Mouse (Mus musculus): ENCODE measurements around the gene Dok7.

The Dok7 gene

DNA sequence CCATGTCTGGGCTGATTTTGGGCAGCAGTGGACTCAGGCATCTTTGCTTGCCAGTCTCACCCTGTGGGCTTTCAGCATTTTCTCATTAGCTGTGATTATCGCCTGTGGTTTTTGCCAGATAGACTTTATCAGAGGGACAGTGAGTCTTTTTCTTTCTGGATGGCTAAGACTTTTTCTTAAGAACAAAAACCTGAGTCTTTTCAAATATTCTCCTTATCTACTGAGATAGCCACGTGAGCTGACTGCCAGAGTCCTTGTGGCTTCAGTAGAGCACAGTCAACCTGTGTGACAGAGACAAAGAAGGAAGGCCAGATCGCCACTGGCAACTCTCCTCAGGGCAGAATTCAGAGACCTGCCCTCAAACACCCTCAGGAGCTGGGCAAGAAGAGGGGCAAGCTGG, 61.1 kb downstream of the Dok7 start:
- no peak for DNase-seq (ENCODE audit: low read depth)

DNA sequence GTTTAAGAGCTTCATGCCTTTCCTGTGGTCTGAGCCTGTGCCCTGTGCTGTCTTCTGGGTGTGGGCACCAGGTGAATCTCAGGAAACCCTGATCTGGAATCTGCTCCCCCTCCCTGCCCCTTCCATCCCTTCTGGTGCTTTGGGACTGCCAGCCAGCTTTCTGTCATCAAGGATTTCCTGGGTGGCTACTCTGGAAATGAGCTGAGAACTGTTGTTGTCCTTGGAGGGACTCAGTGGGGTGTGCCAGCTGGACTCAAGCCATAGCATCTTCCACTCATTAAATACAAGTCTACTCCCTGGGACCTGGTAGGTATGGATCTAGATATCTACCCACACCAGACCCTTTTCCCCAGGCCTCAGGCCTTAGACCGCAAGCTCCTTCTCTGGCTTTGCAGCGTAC, 61.9 kb downstream of the Dok7 start:
- DNase-seq (ENCODE audit: low read depth), result no peak

DNA sequence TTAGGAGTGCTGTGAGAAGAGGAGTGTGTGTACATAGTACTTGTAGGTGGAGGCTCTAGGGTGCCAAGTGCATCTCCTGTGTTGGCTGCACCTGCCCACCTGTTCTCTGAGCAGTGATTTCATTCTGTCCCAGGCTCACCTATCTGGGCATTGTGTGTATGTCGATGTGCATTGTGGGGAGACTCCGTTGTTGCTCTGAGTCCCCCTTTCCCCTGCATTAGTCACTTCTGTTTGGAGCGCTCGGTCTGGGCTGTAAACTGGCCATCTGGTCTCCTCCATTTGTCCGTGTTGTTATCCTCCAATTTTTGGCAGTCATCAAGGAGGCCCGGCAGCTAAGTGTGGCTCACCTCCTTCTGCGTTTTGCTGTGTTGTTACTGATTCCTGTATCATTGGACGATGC, 63.5 kb downstream of the Dok7 start:
- DNase-seq (ENCODE audit: low read depth), result no peak

DNA sequence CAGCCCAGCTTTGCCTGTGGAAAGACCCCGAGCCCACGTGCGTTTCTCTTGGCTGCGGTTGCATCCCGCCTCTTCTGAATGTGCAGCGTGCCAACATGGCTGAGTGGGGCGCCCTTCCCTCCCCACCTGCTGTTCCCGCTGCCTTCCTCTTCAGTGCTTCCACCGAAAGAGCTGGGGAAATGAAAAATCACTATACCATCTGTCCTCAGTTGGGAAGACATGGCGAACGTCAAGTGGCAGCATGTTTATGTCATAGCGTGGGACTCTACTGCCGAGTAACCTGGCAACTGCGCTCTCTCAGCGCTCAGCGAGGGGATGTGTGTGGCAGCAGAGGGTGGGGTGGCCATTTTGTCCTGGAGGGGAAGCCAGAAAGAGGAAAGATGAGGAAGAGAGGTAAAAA, 72.6 kb downstream of the Dok7 start:
- no peak for DNase-seq (ENCODE audit: low read depth)

DNA sequence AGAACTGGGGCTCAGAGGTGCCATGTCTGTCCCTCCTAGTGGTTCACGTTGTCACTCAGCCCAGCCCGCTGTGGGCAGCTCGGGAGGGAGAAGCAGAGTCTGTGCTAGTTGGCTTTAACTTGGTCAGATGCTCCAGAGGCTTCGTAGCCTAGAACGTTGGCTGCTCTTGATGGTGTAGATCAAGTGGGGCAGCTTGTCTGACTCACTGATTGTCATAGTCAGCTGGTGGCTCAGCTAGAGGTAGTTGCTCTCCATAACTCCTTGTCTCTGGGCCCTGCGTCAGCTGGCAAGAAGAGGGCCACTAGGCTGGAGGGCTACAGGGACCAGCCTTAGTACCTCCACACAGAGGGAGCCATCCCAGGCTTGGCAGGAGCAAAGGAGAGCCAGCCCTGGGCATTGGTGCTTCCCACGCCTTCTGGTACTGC, 73.2 kb downstream of the Dok7 start:
- DNase-seq (ENCODE audit: low read depth), result no peak

DNA sequence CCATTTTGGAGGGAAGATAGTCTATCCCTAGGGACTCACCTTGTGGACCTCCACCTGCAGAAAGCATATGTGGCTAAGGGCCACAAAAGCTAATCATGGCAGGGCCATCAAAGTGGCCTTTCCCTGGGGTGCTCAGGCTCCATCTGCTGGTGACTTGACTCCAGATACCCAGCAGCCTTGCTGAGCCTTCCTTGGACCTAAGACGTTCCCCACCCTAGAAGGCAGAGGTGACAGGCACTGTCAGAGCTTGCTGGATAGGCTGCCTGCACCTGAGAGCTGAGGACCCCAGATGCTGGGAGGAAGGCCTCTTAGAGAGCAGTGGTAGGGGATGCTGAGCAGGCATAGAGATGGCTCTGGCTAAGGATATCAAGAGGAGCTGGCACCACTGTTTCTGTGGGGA, 74.7 kb downstream of the Dok7 start:
- no peak for DNase-seq (ENCODE audit: low read depth)

DNA sequence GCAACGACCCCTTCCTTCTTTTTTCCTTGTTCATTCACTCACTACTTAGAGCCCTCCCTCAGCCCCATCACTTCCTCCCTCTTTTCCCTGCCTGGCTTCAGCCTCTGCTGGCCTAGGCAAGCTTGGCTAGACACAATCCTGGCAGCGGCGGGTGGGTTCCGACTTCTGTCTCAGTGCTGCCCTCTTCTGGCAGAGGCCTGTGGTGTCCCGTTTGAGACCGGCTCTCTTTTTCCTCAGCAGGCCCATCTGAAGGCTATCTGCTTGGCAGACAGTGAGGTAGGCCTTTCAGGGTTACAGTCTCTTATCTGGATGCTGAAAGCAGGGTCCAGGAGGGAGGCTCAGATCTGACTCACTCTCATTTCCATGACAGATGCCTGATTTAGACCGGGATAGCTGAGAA, 75.2 kb downstream of the Dok7 start:
- DNase-seq (ENCODE audit: low read depth), result peak; percentile 26

DNA sequence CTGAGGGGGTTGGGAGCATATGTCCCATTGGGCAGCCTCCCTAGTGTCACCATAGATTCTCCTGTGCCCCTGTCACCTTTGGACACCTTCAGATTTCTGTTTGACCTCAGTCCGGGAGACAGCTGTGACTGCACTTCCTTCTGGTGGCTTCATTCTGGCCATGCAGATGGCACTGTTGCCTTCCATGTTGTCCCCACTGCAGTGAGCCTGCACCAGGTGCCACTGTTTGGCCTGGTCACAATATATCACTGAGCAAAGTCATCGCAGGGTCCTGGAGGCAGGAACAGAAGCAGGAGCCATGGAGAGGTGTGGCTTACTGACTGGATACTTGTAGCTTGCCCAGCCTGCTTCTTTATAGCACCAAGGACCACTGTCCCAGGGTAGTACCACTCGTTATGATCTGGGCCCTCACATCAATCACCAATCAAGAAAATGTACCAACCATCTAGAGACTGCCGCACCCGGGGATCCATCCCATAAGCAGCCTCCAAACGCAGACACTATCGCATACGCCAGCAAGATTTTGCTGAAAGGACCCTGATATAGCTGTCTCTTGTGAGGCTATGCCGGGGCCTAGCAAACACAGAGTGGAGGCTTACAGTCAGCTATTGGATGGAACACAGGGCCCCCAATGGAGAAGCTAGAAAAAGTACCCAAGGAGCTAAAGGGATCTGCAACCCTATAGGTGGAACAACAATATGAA, 75.9 kb downstream of the Dok7 start:
- DNase-seq (ENCODE audit: low read depth), result no peak

DNA sequence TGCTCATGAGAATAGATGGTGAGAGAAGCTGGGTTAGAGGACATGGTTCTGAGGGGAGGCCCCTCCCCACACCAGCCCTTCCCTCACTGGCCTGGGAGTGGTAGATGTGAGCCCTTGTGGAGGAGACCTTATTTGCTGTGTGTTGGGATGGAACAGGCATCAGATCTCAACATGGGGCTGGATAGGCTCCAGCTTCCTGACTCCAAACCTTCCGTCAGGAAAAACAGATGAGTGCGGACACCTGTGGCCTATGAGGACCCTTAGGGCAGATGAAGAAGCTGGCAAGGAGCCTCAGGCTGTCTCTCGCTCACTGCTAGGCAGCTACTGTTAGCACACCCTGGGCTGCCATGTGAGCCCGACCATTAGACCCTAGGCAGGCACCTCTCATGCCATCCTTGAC, 76.9 kb downstream of the Dok7 start:
- no peak for DNase-seq (ENCODE audit: low read depth)

DNA sequence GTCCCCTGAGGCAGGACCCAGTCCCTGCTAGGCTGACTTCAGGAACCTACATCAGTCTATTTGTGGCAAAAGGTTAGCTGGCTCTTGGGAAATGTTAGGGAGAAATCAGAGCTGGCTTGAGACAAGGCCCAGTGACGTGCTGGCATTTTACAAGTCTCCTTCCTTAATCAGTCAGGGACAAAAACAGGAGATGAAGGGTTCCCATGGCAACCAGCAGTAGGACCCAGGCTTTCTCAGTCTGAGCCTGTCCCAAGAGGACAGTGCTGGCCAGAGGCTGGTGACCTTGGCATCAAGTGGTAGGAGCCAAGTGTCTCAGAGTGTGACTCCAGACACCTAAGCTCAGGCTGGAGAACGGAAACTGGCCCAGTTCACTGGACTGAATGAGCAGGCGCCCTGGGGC, 77.7 kb downstream of the Dok7 start:
- no peak for DNase-seq (ENCODE audit: low read depth)

DNA sequence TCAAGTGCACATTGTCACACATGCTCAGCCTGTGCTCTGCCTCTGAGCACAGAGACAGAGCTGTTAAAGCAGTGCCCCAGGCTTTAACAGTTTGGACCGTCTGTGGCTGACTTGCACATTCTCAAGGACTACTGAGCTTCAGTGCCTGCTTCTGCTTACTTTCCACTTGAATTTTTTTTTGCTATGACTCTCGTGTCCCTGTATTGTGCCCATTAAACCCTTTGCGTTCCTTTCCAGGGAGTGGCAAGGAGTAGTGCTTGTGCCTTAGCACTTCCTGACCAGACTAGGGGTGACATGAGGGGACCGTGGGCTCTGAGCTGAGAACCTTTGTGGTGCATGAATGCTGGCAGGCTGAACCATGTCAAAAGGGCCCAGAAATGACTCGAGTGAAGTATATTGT, 79.3 kb downstream of the Dok7 start:
- no peak for DNase-seq (ENCODE audit: low read depth)

Measured in fibroblast of lung, adult 2 months (primary cell).